In genomic region chr1:180263364-180263997, GRCm38 (mm10) we compare ENCODE assay signal across 8 mouse cellular contexts. TPM values are rescaled to one million over a fixed set of nuclear protein-coding genes. Genes with fewer than 3 reads are reported as not detected.
DNase-seq lines count a peak whose midpoint lies in the region; ATAC-seq and TF ChIP-seq lines count a peak whose summit lies in the region.

Gene Psen2, minus strand, starts transcription at chr1:180263438.

- no peak; a peak in 1 of 4 replicates for ATAC-seq in hematopoietic stem cell, adult 5-6 weeks (replicated peaks in 1 of 2; ENCODE audit: insufficient read depth in 1 of 2, low FRiP score in 2 of 2, low TSS enrichment in 1 of 2, low read depth in 1 of 2, poor library complexity in 2 of 2, severe bottlenecking in 2 of 2)
- no peak for ATAC-seq in limb, embryonic 11.5 days (ENCODE audit: insufficient number of reproducible peaks, low FRiP score, low TSS enrichment, low read depth)
- no peak for ATAC-seq in midbrain, embryonic 14.5 days (ENCODE audit: low FRiP score, low TSS enrichment)
- ATAC-seq in cerebellum, adult (ENCODE audit: insufficient number of reproducible peaks, low FRiP score, low TSS enrichment), result no peak

- H3K27ac ChIP-seq in ES-Bruce4 (ENCODE audit: insufficient read depth, low read length), result no peak within 1 kb of the TSS
- no peak within 1 kb of the TSS for H3K27ac ChIP-seq in limb, embryonic 11.5 days (replicated peaks; ENCODE audit: low read depth, low read length)
- no peak within 1 kb of the TSS for H3K27ac ChIP-seq in midbrain, embryonic 14.5 days (replicated peaks; ENCODE audit: low read depth, low read length)

- TF ChIP-seq CTCF in ES-Bruce4 (IDR thresholded peaks at IDR 0.05; ENCODE audit: low read depth, low read length), result peak; percentile 88

- no peak for TF ChIP-seq EP300 in ES-Bruce4 (IDR thresholded peaks at IDR 0.05; ENCODE audit: insufficient read depth, low read depth, low read length)

- DNase-seq in frontal cortex, adult 2 months (ENCODE audit: extremely low spot score in 1 of 2, low spot score in 1 of 2), result no peak
- no peak for DNase-seq in frontal cortex, postnatal 36 days (ENCODE audit: low spot score in 2 of 2)
- peak; percentile 60 for DNase-seq in embryo, embryonic 10.5 days (ENCODE audit: low spot score)
- peak; percentile 57 for DNase-seq in limb, embryonic 11.5 days (ENCODE audit: low spot score)
- peak; percentile 25 for DNase-seq in midbrain, embryonic 14.5 days

- no peak for TF ChIP-seq POLR2A in ES-Bruce4 (IDR thresholded peaks at IDR 0.05; ENCODE audit: insufficient read depth, low read length)

- peaks cover 2% of the 10 kb centered on the region for H3K4me1 ChIP-seq in ES-Bruce4 (ENCODE audit: control insufficient read depth, insufficient read depth, low read length)
- H3K4me1 ChIP-seq in limb, embryonic 11.5 days (ENCODE audit: control insufficient read depth, insufficient read depth, low read length), result no peaks in the 10 kb centered on the region
- H3K4me1 ChIP-seq in midbrain, embryonic 14.5 days (ENCODE audit: control insufficient read depth, insufficient read depth, low read length), result no peaks in the 10 kb centered on the region

- H3K36me3 ChIP-seq in ES-Bruce4 (ENCODE audit: control insufficient read depth, insufficient read depth, low read length, poor library complexity, severe bottlenecking), result no peaks in the 10 kb centered on the region
- no peaks in the 10 kb centered on the region for H3K36me3 ChIP-seq in limb, embryonic 11.5 days (ENCODE audit: control insufficient read depth, insufficient read depth, low read length)
- H3K36me3 ChIP-seq in midbrain, embryonic 14.5 days (ENCODE audit: control insufficient read depth, insufficient read depth, low read length), result no peaks in the 10 kb centered on the region

- H3K4me2 ChIP-seq in limb, embryonic 11.5 days (ENCODE audit: low read depth, severe bottlenecking), result no peak within 1 kb of the TSS
- H3K4me2 ChIP-seq in midbrain, embryonic 14.5 days (ENCODE audit: low read length), result no peak within 1 kb of the TSS

- no peak within 1 kb of the TSS for H3K4me3 ChIP-seq in ES-Bruce4 (ENCODE audit: low read depth, low read length)
- H3K4me3 ChIP-seq in limb, embryonic 11.5 days (ENCODE audit: low read depth, low read length), result no peak within 1 kb of the TSS
- no peak within 1 kb of the TSS for H3K4me3 ChIP-seq in midbrain, embryonic 14.5 days (replicated peaks; ENCODE audit: low read depth, low read length)

- WGBS in limb, embryonic 11.5 days, result 25% methylated on average over 7 of the region's 7 CpGs
- 20% methylated on average over 7 of the region's 7 CpGs for WGBS in midbrain, embryonic 14.5 days

- no peak within 1 kb of the TSS for H3K9ac ChIP-seq in ES-Bruce4 (ENCODE audit: low read depth, poor library complexity, severe bottlenecking)
- H3K9ac ChIP-seq in limb, embryonic 11.5 days (ENCODE audit: low read length), result no peak within 1 kb of the TSS
- H3K9ac ChIP-seq in midbrain, embryonic 14.5 days (replicated peaks; ENCODE audit: low read length), result no peak within 1 kb of the TSS

- H3K27me3 ChIP-seq in ES-Bruce4 (ENCODE audit: control insufficient read depth, insufficient read depth, low read length, poor library complexity, severe bottlenecking), result no peaks in the 10 kb centered on the region
- H3K27me3 ChIP-seq in limb, embryonic 11.5 days (ENCODE audit: control insufficient read depth, insufficient read depth, low read length), result no peaks in the 10 kb centered on the region
- H3K27me3 ChIP-seq in midbrain, embryonic 14.5 days (ENCODE audit: control insufficient read depth, insufficient read depth, low read length), result no peaks in the 10 kb centered on the region

- H3K9me3 ChIP-seq in ES-Bruce4 (replicated peaks; ENCODE audit: control insufficient read depth, insufficient read depth, low read length, poor library complexity, severe bottlenecking), result no peaks in the 10 kb centered on the region
- H3K9me3 ChIP-seq in limb, embryonic 11.5 days (ENCODE audit: control insufficient read depth, low read length), result no peaks in the 10 kb centered on the region
- no peaks in the 10 kb centered on the region for H3K9me3 ChIP-seq in midbrain, embryonic 14.5 days (ENCODE audit: control insufficient read depth, low read length)

RNA-seq across cellular contexts. Expression of gene Psen2, which starts in this region (rescaled TPM):
- polyA plus RNA-seq in frontal cortex, adult 2 months (2012; rRNA removed), result 22.4 and 23.9 TPM in 2 replicates
- 11.7 and 13.7 TPM in 2 replicates for polyA plus RNA-seq in ES-Bruce4 (2011; ENCODE audit: insufficient read depth, insufficient read length, low read depth, missing spikeins)
- total RNA-seq in hematopoietic stem cell, adult 5-6 weeks (2017), result 23.6 and 34.0 TPM in 2 replicates
- polyA plus RNA-seq in limb, embryonic 11.5 days (2014; fragmentation: Nextera tagmentation; extraction: Ambion mirVana), result 7.4 and 8.3 TPM in 2 replicates
- polyA plus RNA-seq in midbrain, embryonic 14.5 days (2014; fragmentation: Nextera tagmentation; extraction: Ambion mirVana), result 12.9 and 13.7 TPM in 2 replicates

Comparison
In these comparisons a context has a peak if more than half of its experiments do, and no peak if none do; other contexts are left out.
1. DNase-seq: peak in embryo, embryonic 10.5 days (single experiment), limb, embryonic 11.5 days (single experiment) and midbrain, embryonic 14.5 days (single experiment); none in frontal cortex, adult 2 months (0 of 2) and frontal cortex, postnatal 36 days (0 of 2).